In genomic region chr4:43163205-43163604, GRCm38 (mm10) we compare ENCODE assay signal across 27 mouse cellular contexts.
"Had no signal": no experiment of that assay in that cellular context is flagged by ENCODE, and none has a peak within 500 bp of the region (broad histone marks: within the 10 kb centered on the region; RNA-seq: fewer than 3 reads in every experiment).

No protein-coding gene starts in this region.

- H3K4me1 ChIP-seq: heart, embryonic 10.5 days; heart, embryonic 12.5 days; intestine, embryonic 15.5 days; limb, embryonic 13.5 days; limb, embryonic 15.5 days; liver, embryonic 12.5 days had no signal

- H3K9ac ChIP-seq: heart, embryonic 12.5 days; hindbrain, embryonic 12.5 days; hindbrain, embryonic 14.5 days; intestine, embryonic 15.5 days; limb, embryonic 13.5 days; limb, embryonic 15.5 days; liver, embryonic 12.5 days; liver, embryonic 14.5 days had no signal

- DNase-seq: gastrocnemius, adult 2 months; gastrocnemius, postnatal 10 days; gastrocnemius, postnatal 25 days; heart, adult 18-20 months; heart, postnatal 10 days; heart, postnatal 4 days; kidney, adult 18-20 months; kidney, adult 8-10 months; kidney, postnatal 10 days; kidney, postnatal 25 days; kidney, postnatal 4 days; left cerebral cortex, postnatal 4 days had no signal

- H3K27ac ChIP-seq: gastrocnemius, adult 2 months; heart, embryonic 10.5 days; hindbrain, embryonic 10.5 days; hindbrain, embryonic 12.5 days; hindbrain, embryonic 14.5 days; intestine, embryonic 15.5 days; layer of hippocampus, adult 2 months; left cerebral cortex, adult 2 months; limb, embryonic 13.5 days; limb, embryonic 15.5 days; liver, embryonic 12.5 days; liver, embryonic 14.5 days had no signal

- H3K9me3 ChIP-seq: heart, embryonic 10.5 days; heart, embryonic 12.5 days; hindbrain, embryonic 10.5 days; hindbrain, embryonic 12.5 days; intestine, embryonic 15.5 days; limb, embryonic 13.5 days; limb, embryonic 15.5 days; liver, embryonic 12.5 days had no signal

- ATAC-seq: hindbrain, embryonic 16.5 days; inflammation-experienced regulatory T-cells, adult 6 months; intestine, embryonic 15.5 days; intestine, postnatal 0 days; liver, embryonic 12.5 days had no signal

- H3K4me3 ChIP-seq: gastrocnemius, adult 2 months; heart, embryonic 10.5 days; heart, embryonic 12.5 days; hindbrain, embryonic 10.5 days; hindbrain, embryonic 12.5 days; intestine, embryonic 15.5 days; layer of hippocampus, adult 2 months; left cerebral cortex, adult 2 months; limb, embryonic 13.5 days; limb, embryonic 15.5 days; liver, embryonic 12.5 days had no signal

- H3K36me3 ChIP-seq: heart, embryonic 10.5 days; heart, embryonic 12.5 days; hindbrain, embryonic 12.5 days; intestine, embryonic 15.5 days; limb, embryonic 13.5 days; limb, embryonic 15.5 days; liver, embryonic 12.5 days had no signal

- H3K27me3 ChIP-seq: heart, embryonic 12.5 days; hindbrain, embryonic 12.5 days; intestine, embryonic 15.5 days; limb, embryonic 13.5 days; limb, embryonic 15.5 days; liver, embryonic 12.5 days had no signal
